Mouse (Mus musculus): Measurements from ENCODE around the gene Specc1. TPM values are rescaled to one million over a fixed set of nuclear protein-coding genes. Genes with fewer than 3 reads are reported as not detected.
"Not testable (repeated sequence)": the region's sequence is repeated elsewhere in the genome, so short reads cannot be mapped to it uniquely, and the experiment has no call there.

Specc1 gene
- total RNA-seq, 2 experiments from 2014 or later, result 85.8 to 91.6 TPM

DNA sequence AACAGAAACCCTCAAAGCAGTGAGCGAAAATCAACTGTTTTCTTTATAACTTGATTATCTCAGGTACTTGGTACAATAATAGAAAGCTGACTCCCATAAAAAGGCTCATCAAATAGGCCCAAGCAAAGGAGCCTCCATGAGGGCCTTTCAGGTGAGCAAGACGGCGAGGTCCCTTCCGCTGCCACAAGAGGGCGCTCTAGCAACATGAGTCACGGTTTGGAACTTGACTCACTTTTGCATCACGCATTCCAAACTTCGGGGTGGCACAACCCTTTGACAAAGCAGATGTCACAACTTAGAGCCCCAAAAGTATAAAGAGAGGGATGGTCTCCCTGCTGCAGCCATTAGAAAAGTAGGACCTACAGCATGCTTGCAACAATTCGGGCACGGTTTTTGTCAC, 5.9 kb upstream of the Specc1 start:
- peak; percentile 80 to 92 for DNase-seq (ENCODE audit: low spot score in 2 of 2)
- TF ChIP-seq CTCF (conservative IDR thresholded peaks at IDR 0.05), result peak; percentile 98
- H3K27ac ChIP-seq, result no peak overlapping the region
- H3K4me3 ChIP-seq, result no peak overlapping the region

DNA sequence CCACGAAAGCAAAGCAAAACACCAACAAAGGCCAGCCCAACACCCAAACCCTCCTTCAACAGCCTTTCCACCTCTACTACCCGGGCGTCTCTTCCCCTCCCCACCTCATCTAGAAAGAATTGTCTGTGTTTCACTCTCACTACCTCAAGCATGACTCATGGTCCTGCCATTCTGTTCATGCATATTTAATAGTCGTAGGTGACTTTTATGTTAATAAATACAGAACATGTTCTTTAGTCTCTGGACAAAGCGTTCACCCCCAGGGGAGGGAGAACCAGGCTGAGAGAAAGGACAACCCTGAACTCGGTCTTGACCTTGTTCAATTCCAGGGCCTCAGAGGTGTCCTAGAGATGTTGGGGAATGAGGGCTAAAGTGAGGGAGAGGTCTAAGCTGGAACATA, 1.4 kb upstream of the Specc1 start:
- Histone ChIP-seq H3K4me3 (no peak overlapping the region), H3K27ac (no peak overlapping the region)
- no peak for DNase-seq (ENCODE audit: low spot score in 2 of 2)
- no peak for TF ChIP-seq CTCF (conservative IDR thresholded peaks at IDR 0.05)

DNA sequence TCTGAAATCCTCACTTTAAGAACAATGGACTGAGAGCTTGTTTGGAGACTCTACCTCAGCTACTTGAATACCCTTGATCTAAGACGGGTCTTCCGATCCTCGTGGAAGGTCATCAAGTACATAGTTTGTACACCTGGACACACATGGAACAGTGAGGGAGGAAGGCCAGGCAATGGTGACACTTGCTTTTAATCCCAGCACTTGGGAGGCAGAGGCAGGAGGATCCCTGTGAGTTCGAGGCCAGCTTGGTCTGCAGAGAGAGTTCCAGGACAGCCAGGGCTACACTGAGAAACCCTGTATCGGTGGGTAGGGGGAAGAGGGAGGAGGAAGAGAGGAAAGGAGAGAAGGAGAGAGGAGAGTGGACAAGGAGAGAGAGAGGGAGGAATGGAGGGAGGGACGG, 612 bp upstream of the Specc1 start:
- TF ChIP-seq CTCF (conservative IDR thresholded peaks at IDR 0.05), result no peak
- Histone ChIP-seq H3K4me3 (no peak overlapping the region), H3K27ac (no peak overlapping the region)
- no peak for DNase-seq (ENCODE audit: low spot score in 2 of 2)

DNA sequence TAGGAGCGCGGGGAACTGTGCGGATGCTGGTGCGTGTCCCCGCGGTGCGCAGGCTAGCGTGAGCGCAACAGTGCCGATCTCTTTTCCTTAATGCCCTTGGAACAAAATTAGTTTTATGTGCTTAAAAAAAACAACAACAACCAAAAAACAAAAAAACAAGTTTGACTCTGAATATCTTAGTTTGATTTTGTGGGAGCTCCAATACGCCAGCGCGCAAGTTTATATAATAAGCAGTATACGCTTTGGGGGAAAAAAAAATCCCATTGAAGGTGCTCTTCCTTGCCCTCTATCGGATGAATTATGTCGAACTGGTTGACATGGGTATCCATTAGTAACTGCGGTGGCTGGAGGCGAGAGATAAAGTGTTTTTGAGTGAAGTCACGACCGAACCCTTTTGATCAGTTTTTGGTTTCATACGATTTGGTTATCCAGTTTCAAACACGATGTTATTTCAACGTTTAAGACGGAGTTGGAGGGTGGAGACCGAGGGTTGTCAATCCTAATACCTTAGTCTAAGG, 792 bp downstream of the Specc1 start:
- DNase-seq (ENCODE audit: low spot score in 2 of 2), result peak in 1 of 2 experiments; percentile 36
- peak overlapping the region; percentile 75 for H3K4me3 ChIP-seq
- H3K27ac ChIP-seq, result peak overlapping the region; percentile 95
- peak; percentile 74 for TF ChIP-seq CTCF (conservative IDR thresholded peaks at IDR 0.05)

DNA sequence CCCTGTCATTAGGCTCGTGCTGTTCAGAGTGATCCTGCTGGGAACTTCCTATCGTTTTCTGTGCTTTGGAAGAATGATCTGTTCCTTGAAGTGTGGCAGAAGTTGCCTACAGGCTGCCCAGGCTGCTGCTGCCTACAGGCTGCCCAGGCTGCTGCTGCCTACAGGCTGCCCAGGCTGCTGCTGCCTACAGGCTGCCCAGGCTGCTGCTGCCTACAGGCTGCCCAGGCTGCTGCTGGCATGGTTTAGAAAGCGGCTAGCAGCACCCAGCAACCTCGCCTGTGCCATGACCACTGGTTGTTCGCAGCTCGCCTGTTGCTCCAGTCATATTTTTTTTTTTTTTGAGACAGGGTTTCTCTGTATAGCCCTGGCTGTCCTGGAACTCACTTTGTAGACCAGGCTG, 2.1 kb downstream of the Specc1 start:
- peak overlapping the region; percentile 75 for H3K4me3 ChIP-seq
- peak overlapping the region; percentile 53; the same call in 1 of the 2 replicates for H3K27ac ChIP-seq
- DNase-seq (ENCODE audit: low spot score in 2 of 2), result not testable (repeated sequence)

DNA sequence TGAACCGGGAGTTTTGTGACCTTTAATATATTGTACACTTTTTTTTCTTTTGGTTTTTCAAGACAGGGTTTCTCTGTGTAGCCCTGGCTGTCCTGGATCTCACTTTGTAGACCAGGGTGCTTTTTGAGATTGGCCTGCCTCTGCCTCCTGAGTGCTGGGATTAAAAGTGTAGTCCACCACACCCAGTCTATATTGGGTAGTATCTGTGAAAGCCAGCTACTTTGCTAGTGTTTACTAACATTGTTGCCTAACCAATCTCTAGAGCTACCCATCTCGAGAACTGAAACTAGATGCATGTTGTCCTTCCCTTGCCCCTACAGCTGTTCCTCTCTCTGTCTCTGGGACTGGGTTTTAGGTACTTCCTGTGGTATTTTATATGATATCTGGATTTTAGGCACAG, 3.5 kb downstream of the Specc1 start:
- Histone ChIP-seq H3K4me3 (no peak overlapping the region), H3K27ac (no peak overlapping the region)
- DNase-seq (ENCODE audit: low spot score in 2 of 2), result no peak
- no peak for TF ChIP-seq CTCF (conservative IDR thresholded peaks at IDR 0.05)

DNA sequence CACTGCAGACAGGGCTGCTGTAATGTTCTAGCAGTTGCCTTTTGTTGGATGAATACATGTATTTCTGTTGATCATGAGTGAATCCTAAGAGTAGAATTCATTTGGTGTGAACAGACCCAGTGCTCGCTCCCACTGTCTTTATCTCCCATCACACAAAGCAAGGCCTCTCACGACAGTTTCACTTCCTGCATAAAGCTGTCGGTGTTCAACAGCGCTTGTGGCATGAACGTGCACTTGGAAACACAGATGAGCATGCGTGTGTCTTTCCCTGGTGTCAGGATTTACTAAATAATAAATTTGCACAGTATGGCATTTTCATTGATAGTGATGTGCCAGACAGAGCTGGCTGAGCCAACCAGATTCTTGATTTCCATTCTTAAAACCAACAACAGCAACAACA, 6.1 kb downstream of the Specc1 start:
- no peak for DNase-seq (ENCODE audit: low spot score in 2 of 2)
- Histone ChIP-seq H3K27ac (no peak overlapping the region), H3K4me3 (no peak overlapping the region)
- TF ChIP-seq CTCF (conservative IDR thresholded peaks at IDR 0.05), result no peak

- no peak overlapping the region for H3K27ac ChIP-seq
- TF ChIP-seq CTCF (conservative IDR thresholded peaks at IDR 0.05), result no peak
- no peak overlapping the region for H3K4me3 ChIP-seq
- no peak for DNase-seq (ENCODE audit: low spot score in 2 of 2)
These were observed 6.6 kb downstream of the Specc1 start for GRCm38 (mm10) chr11:61963193-61963592.

- H3K4me3 ChIP-seq, result no peak overlapping the region
- peak overlapping the region; percentile 12; the same call in 1 of the 2 replicates for H3K27ac ChIP-seq
- no peak for TF ChIP-seq CTCF (conservative IDR thresholded peaks at IDR 0.05)
- DNase-seq (ENCODE audit: low spot score in 2 of 2), result no peak
These were observed 8.0 kb downstream of the Specc1 start for GRCm38 (mm10) chr11:61964611-61965010.

DNA sequence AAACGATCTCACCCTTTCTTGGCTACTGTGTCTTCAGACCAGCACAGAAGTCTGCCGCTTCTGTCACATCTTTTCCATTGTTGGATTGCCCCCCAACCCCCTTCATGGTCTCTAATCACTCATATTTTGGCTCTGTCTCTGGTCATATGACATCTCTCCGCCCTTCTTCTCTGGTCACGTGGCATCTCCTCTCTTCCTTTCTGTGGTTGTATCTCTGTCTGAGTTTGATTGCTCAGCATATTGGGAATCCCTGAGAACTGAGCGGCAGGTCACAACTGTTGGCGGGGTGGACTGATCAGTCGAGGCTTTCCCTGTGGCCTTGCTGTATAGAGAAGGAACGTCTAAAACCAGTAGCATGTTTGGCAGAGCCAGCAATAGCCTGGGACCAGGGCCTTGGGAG, 10.5 kb downstream of the Specc1 start:
- no peak for TF ChIP-seq CTCF (conservative IDR thresholded peaks at IDR 0.05)
- no peak for DNase-seq (ENCODE audit: low spot score in 2 of 2)
- no peak overlapping the region for H3K4me3 ChIP-seq
- no peak overlapping the region for H3K27ac ChIP-seq

DNA sequence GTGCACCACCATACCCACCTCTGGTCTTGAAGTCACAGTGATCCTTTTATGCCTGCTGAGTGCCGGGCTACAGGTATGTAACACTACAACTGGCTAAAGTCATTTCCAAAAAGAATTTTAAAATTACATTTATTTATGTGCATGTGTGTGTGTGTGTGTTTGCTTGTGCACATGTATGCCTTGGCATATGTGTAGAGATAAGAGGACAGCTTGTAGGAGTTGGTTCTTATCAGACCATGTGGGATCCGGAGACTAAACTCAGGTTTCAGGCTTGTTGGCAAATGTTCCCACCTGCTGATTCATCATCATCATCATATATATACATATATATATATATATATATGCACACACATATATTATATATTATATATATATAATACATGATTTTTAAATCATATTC, 12.3 kb downstream of the Specc1 start:
- no peak for TF ChIP-seq CTCF (conservative IDR thresholded peaks at IDR 0.05)
- Histone ChIP-seq H3K4me3 (no peak overlapping the region), H3K27ac (no peak overlapping the region)
- no peak for DNase-seq (ENCODE audit: low spot score in 2 of 2)

GRCm38 (mm10) chr11:61970901-61971300, 14.3 kb downstream of the Specc1 start:
- no peak for DNase-seq (ENCODE audit: low spot score in 2 of 2)
- TF ChIP-seq CTCF (conservative IDR thresholded peaks at IDR 0.05), result no peak
- H3K4me3 ChIP-seq, result no peak overlapping the region
- H3K27ac ChIP-seq, result 0 out of 2 replicates have a peak overlapping the region, but pooled peaks have one; percentile 10

DNA sequence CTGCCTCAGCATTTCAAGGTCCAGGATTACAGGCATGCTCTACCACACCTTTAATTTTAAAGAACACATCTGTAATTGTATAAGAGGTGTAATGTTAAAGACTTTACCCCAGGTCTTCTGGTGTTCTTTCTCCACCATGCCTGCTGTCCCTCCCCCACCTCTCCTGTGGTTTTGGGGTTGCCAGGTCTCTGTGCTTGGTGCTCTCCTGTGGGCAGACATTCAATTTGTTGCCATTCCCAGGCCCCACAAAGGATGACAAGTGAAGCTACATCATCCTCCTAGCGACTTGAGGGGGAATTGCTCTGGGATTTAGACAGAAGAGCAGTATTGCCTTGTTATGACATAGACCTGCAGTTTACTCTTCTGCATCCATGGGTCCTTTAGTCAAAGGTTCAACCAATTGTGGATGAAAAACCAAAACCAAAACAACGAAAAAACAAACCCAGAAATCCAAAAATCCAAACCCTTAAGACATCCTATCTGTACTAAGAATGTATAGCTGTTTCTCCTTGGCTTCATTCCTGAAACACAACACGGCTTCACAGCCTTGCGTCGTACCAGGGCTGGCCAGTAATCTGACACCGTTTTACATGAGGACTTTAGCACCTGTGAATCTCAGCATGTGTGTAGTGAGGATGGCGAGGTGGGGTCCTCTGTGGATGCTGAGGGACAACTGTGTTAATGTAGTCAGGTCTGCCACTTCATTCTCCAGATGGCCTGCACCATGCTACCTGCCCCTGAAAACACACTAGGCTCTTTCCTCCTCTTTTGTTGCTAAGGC, 15.1 kb downstream of the Specc1 start:
- no peak for DNase-seq (ENCODE audit: low spot score in 2 of 2)
- no peak for TF ChIP-seq CTCF (conservative IDR thresholded peaks at IDR 0.05)
- no peak overlapping the region for H3K4me3 ChIP-seq
- H3K27ac ChIP-seq, result 0 out of 2 replicates have a peak overlapping the region, but pooled peaks have one; percentile 10

DNA sequence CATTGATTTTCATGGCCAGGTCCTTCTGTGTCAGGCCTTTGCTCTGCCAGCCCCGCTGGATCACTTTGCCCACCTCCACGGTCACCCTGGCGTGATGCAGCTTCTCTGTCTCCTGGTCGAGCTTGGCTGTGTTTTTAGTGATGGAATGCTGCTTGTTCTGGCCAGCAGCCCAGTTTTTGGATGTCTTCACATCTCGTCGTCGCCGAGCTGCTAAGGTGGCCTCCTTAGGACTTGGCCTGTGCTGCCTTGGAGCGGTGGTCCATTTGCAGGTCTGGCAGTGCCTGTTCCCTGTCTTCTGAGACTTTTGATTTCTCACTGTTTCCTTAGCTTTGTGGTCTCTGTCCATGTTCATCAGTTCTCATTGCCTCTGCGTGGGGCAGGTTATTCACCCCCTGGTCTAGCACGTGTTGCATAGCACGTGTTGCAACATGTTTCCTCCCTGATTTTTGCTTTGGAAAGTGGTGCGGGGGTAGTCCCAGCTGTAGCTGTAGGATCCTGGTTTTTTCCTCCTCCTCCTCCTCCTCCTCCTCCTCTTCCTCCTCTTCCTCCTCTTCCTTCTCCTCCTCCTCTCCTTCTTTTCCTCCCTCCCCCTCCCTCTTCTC, 17.6 kb downstream of the Specc1 start:
- H3K27ac ChIP-seq, result no peak overlapping the region
- H3K4me3 ChIP-seq, result no peak overlapping the region
- no peak for DNase-seq (ENCODE audit: low spot score in 2 of 2)
- TF ChIP-seq CTCF (conservative IDR thresholded peaks at IDR 0.05), result no peak
